Mouse (Mus musculus): ENCODE data around the gene Map3k9.

DNA sequence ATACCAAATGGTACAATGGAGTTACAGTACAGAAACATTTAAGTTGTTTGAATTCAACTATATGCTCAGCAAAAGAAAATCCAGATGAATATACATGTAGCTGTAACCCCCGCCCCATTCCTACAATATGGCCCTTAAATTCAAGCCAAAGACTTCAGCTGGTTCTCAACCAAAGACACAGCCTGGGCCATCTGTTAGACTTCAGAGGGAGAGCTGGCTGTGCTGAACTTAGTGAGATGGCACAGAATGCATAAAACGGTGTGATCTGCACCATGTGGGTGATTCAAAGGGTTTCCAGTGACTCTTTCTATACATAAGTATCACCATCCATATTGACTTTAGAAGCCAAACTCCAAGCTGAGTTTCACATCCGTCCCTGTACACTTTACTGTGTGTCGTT, 39.7 kb upstream of the Map3k9 start:
- no peak for TF ChIP-seq CTCF (IDR thresholded peaks at IDR 0.05)
- TF ChIP-seq EP300 (IDR thresholded peaks at IDR 0.05), result no peak

Data from lung, postnatal 0 days (tissue).